ENCODE assay signal across 25 mouse cellular contexts in genomic region chr2:30345971-30346676, GRCm38 (mm10). TPM values are rescaled to one million over a fixed set of nuclear protein-coding genes. Genes with fewer than 3 reads are reported as not detected.
DNase-seq lines count a peak whose midpoint lies in the region; ATAC-seq and TF ChIP-seq lines count a peak whose summit lies in the region.
"Had no signal": no experiment of that assay in that cellular context is flagged by ENCODE, and none has a peak within 500 bp of the region (broad histone marks: within the 10 kb centered on the region; RNA-seq: fewer than 3 reads in every experiment).

No protein-coding gene starts in this region.

- H3K4me2 ChIP-seq in myocyte (ENCODE audit: low read depth), result no peak overlapping the region
- H3K4me2 ChIP-seq in liver, embryonic 12.5 days, result no peak overlapping the region
- H3K4me2 ChIP-seq: embryonic facial prominence, embryonic 13.5 days; embryonic facial prominence, embryonic 15.5 days; forebrain, embryonic 13.5 days; forebrain, embryonic 15.5 days had no signal

- H3K36me3 ChIP-seq in myocyte (ENCODE audit: control insufficient read depth, insufficient read depth), result peaks cover 7% of the 10 kb centered on the region
- peaks cover 96% of the 10 kb centered on the region for H3K36me3 ChIP-seq in liver, embryonic 12.5 days

- H3K79me2 ChIP-seq in myocyte (ENCODE audit: control insufficient read depth, insufficient read depth), result no peaks in the 10 kb centered on the region

- no peak overlapping the region for H3K4me3 ChIP-seq in myocyte
- no peak overlapping the region for H3K4me3 ChIP-seq in liver, embryonic 12.5 days
- H3K4me3 ChIP-seq: embryonic facial prominence, embryonic 13.5 days; embryonic facial prominence, embryonic 15.5 days; erythroblast, embryonic 14.5 days; forebrain, embryonic 13.5 days; forebrain, embryonic 15.5 days had no signal

- no peak overlapping the region for H3K9ac ChIP-seq in liver, embryonic 12.5 days
- H3K9ac ChIP-seq: embryonic facial prominence, embryonic 15.5 days; forebrain, embryonic 13.5 days; forebrain, embryonic 15.5 days; forebrain, postnatal 0 days had no signal

- no peaks in the 10 kb centered on the region for H3K4me1 ChIP-seq in liver, embryonic 12.5 days
- H3K4me1 ChIP-seq: embryonic facial prominence, embryonic 13.5 days; embryonic facial prominence, embryonic 15.5 days; forebrain, embryonic 13.5 days; forebrain, embryonic 15.5 days had no signal

- no peaks in the 10 kb centered on the region for H3K27me3 ChIP-seq in myocyte (ENCODE audit: control insufficient read depth, insufficient read depth, insufficient read length)
- no peaks in the 10 kb centered on the region for H3K27me3 ChIP-seq in liver, embryonic 12.5 days (replicated peaks)
- H3K27me3 ChIP-seq: embryonic facial prominence, embryonic 13.5 days; embryonic facial prominence, embryonic 15.5 days; forebrain, embryonic 13.5 days; forebrain, embryonic 15.5 days; Patski had no signal

- H3ac ChIP-seq in myocyte (ENCODE audit: control insufficient read depth, insufficient read length), result no peak overlapping the region

- H3K27ac ChIP-seq in liver, embryonic 12.5 days, result no peak overlapping the region
- H3K27ac ChIP-seq: embryonic facial prominence, embryonic 13.5 days; embryonic facial prominence, embryonic 15.5 days; forebrain, embryonic 13.5 days; forebrain, embryonic 15.5 days had no signal

- no peak for ATAC-seq in liver, embryonic 12.5 days
- ATAC-seq: activated CD4-positive, CD25-positive, alpha-beta regulatory T cell, adult 4 months; forebrain, embryonic 13.5 days; forebrain, embryonic 15.5 days; forebrain, postnatal 0 days; Patski had no signal

- peak; percentile 8 for TF ChIP-seq POLR2A in myocyte (IDR thresholded peaks at IDR 0.05; ENCODE audit: insufficient read length, low read depth)

- peak; percentile 52 to 58 for DNase-seq in spleen, postnatal 36 days (ENCODE audit: low spot score in 2 of 2)
- DNase-seq in spleen, adult 18-20 months, result no peak
- DNase-seq in B cell, adult 2 months, result peak; percentile 43 to 63
- no peak for DNase-seq in adrenal gland, postnatal 4 days (ENCODE audit: low spot score in 2 of 2)
- DNase-seq: adrenal gland, adult 8-10 months; adrenal gland, postnatal 14 days; adrenal gland, postnatal 36 days; cerebellum, adult 11 months; cerebellum, adult 18-20 months; cerebellum, adult 8-10 months; cerebellum, adult 9-11 months; cerebellum, postnatal 14 days; cerebellum, postnatal 36 days; embryo, embryonic 11 days; forebrain, postnatal 0 days had no signal

- 80% methylated on average over 7 of the region's 7 CpGs for WGBS in liver, embryonic 12.5 days (ENCODE audit: insufficient replicate concordance)

- H3K9me3 ChIP-seq in liver, embryonic 12.5 days (replicated peaks), result no peaks in the 10 kb centered on the region
- H3K9me3 ChIP-seq: embryonic facial prominence, embryonic 13.5 days; embryonic facial prominence, embryonic 15.5 days; forebrain, embryonic 13.5 days; forebrain, embryonic 15.5 days; G1E had no signal

TF ChIP-seq in myocyte, 11 proteins besides CTCF, POLR2A, EP300 and RAD21:
- TF ChIP-seq CEBPB (IDR thresholded peaks at IDR 0.05; ENCODE audit: insufficient read depth, poor library complexity, severe bottlenecking) (no peak), TCF3 (IDR thresholded peaks at IDR 0.05; ENCODE audit: insufficient read length, low read depth) (no peak), MAX (IDR thresholded peaks at IDR 0.05; ENCODE audit: low read depth) (no peak), POLR2AphosphoS2 (IDR thresholded peaks at IDR 0.05; ENCODE audit: insufficient read length, low read depth) (peak; percentile 65), REST (IDR thresholded peaks at IDR 0.05; ENCODE audit: insufficient read depth, insufficient read length) (no peak)

RNA-seq across cellular contexts. Expression of gene Sh3glb2, which starts 13.0 kb away (rescaled TPM):
- polyA plus RNA-seq in myocyte (2012; fragmentation: generic; extraction: Trizol), result 73.7 TPM
- 30.3 and 33.7 TPM in 2 replicates for polyA plus RNA-seq in liver, embryonic 12.5 days (2016; fragmentation: Nextera tagmentation; extraction: Ambion mirVana)
- total RNA-seq in adrenal gland, postnatal 4 days (2021), result 100 to 1,000 TPM; 106 to 107 TPM

RNA-seq across cellular contexts. Expression of gene Miga2, which starts 17.9 kb away (rescaled TPM):
- polyA plus RNA-seq in myocyte (2012; fragmentation: generic; extraction: Trizol), result 13.6 TPM
- polyA plus RNA-seq in liver, embryonic 12.5 days (2016; fragmentation: Nextera tagmentation; extraction: Ambion mirVana), result 12.7 and 13.6 TPM in 2 replicates
- total RNA-seq in adrenal gland, postnatal 4 days (2021), result 10 to 100 TPM; 65.1 to 71.1 TPM

RNA-seq across cellular contexts. Expression of gene Dolpp1, which starts 45.9 kb away (rescaled TPM):
- polyA plus RNA-seq in myocyte (2012; fragmentation: generic; extraction: Trizol), result 15.7 TPM
- 23.5 and 24.3 TPM in 2 replicates for polyA plus RNA-seq in liver, embryonic 12.5 days (2016; fragmentation: Nextera tagmentation; extraction: Ambion mirVana)
- total RNA-seq in adrenal gland, postnatal 4 days (2021), result 10 to 100 TPM; 25.9 to 33.9 TPM

RNA-seq across cellular contexts. Expression of gene Nup188, which starts 59.9 kb away (rescaled TPM):
- polyA plus RNA-seq in myocyte (2012; fragmentation: generic; extraction: Trizol), result 54.0 TPM
- 23.9 and 25.8 TPM in 2 replicates for polyA plus RNA-seq in liver, embryonic 12.5 days (2016; fragmentation: Nextera tagmentation; extraction: Ambion mirVana)
- total RNA-seq in adrenal gland, postnatal 4 days (2021), result 10 to 100 TPM; 46.9 TPM

RNA-seq across cellular contexts. Expression of gene Dolk, which starts 60.0 kb away (rescaled TPM):
- 28.3 TPM for polyA plus RNA-seq in myocyte (2012; fragmentation: generic; extraction: Trizol)
- 15.5 and 17.5 TPM in 2 replicates for polyA plus RNA-seq in liver, embryonic 12.5 days (2016; fragmentation: Nextera tagmentation; extraction: Ambion mirVana)
- total RNA-seq in adrenal gland, postnatal 4 days (2021), result 10 to 100 TPM; 36.0 to 36.5 TPM

Comparison
In these comparisons a context has a peak if more than half of its experiments do, and no peak if none do; other contexts are left out.
1. DNase-seq: peak in spleen, postnatal 36 days (2 of 2) and B cell, adult 2 months (2 of 2); none in spleen, adult 18-20 months (0 of 2) and adrenal gland, postnatal 4 days (0 of 2).